Mouse (Mus musculus): Measurements from ENCODE around the gene Gm20388. TPM values are rescaled to one million over a fixed set of nuclear protein-coding genes. Genes with fewer than 3 reads are reported as not detected.

Gene Gm20388
- polyA plus RNA-seq, 1 experiment from 2014 or later, result not detected

GRCm38 (mm10) chr8:122135494-122135893 lies 2224.9 kb downstream of the Gm20388 start:
- no peak for DNase-seq (ENCODE audit: low spot score, missing footprints)

GRCm38 (mm10) chr8:122139784-122140183 lies 2229.1 kb downstream of the Gm20388 start:
- H3K4me2 ChIP-seq, result no peak overlapping the region
- no peaks in the 10 kb centered on the region for H3K27me3 ChIP-seq (ENCODE audit: control insufficient read depth, insufficient read depth, low read length)
- H3K27ac ChIP-seq (ENCODE audit: low read depth, low read length), result no peak overlapping the region
- ATAC-seq (ENCODE audit: low FRiP score), result peak; percentile 35; the same call in 1 of the 2 replicates
- H3K36me3 ChIP-seq (ENCODE audit: control insufficient read depth, insufficient read depth, low read length), result no peaks in the 10 kb centered on the region
- 51% methylated on average over 5 of the region's 5 CpGs for WGBS
- H3K4me1 ChIP-seq (ENCODE audit: control insufficient read depth, insufficient read depth, low read length), result no peaks in the 10 kb centered on the region
- no peaks in the 10 kb centered on the region for H3K9me3 ChIP-seq (ENCODE audit: control insufficient read depth, low read length)
- peak; percentile 90 for DNase-seq (ENCODE audit: low spot score, missing footprints)
- no peak overlapping the region; the same call in 1 of the 2 replicates for H3K9ac ChIP-seq (ENCODE audit: low read length)
- H3K4me3 ChIP-seq (ENCODE audit: low read depth, low read length), result no peak overlapping the region

More at GRCm38 (mm10) chr8:122135494-122135893, 2224.9 kb downstream of the Gm20388 start:
- no peak overlapping the region for H3K4me2 ChIP-seq
- H3K27ac ChIP-seq (ENCODE audit: low read depth, low read length), result no peak overlapping the region
- no peak overlapping the region for H3K9ac ChIP-seq (ENCODE audit: low read length)
- H3K36me3 ChIP-seq (ENCODE audit: control insufficient read depth, insufficient read depth, low read length), result no peaks in the 10 kb centered on the region
- no peaks in the 10 kb centered on the region for H3K9me3 ChIP-seq (ENCODE audit: control insufficient read depth, low read length)
- ATAC-seq (ENCODE audit: low FRiP score), result no peak
- H3K4me1 ChIP-seq (ENCODE audit: control insufficient read depth, insufficient read depth, low read length), result no peaks in the 10 kb centered on the region
- no peak overlapping the region for H3K4me3 ChIP-seq (ENCODE audit: low read depth, low read length)
- no peaks in the 10 kb centered on the region for H3K27me3 ChIP-seq (ENCODE audit: control insufficient read depth, insufficient read depth, low read length)
- 73% methylated on average over 5 of the region's 5 CpGs for WGBS

DNA sequence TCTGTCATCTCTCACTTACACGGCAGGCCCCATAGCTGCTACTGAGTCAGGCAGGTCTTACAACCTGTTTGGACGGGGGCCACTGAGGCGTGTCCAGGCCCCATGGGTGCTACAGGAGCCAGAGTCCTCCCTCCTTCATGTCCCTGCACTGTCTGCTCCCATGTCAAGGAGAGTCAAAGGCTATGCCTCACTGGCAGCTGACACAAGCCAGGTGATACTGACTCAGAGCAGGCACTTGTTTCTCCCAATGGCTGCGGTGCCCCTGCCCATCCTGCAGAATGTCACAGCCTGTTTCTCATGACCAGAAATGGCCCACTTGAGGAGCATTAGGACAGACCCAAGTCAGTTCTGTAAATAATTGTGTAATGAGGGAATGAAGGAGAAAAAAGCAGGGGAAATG lies 2229.8 kb downstream of the Gm20388 start:
- Histone ChIP-seq H3K9ac (ENCODE audit: low read length) (no peak overlapping the region), H3K27ac (ENCODE audit: low read depth, low read length) (no peak overlapping the region), H3K4me2 (no peak overlapping the region), H3K36me3 (ENCODE audit: control insufficient read depth, insufficient read depth, low read length) (no peaks in the 10 kb centered on the region), H3K27me3 (ENCODE audit: control insufficient read depth, insufficient read depth, low read length) (no peaks in the 10 kb centered on the region), H3K4me3 (ENCODE audit: low read depth, low read length) (no peak overlapping the region), H3K4me1 (ENCODE audit: control insufficient read depth, insufficient read depth, low read length) (no peaks in the 10 kb centered on the region), H3K9me3 (ENCODE audit: control insufficient read depth, low read length) (no peaks in the 10 kb centered on the region)
- ATAC-seq (ENCODE audit: low FRiP score), result no peak
- DNase-seq (ENCODE audit: low spot score, missing footprints), result no peak
- 95% methylated on average over 4 of the region's 4 CpGs for WGBS

DNA sequence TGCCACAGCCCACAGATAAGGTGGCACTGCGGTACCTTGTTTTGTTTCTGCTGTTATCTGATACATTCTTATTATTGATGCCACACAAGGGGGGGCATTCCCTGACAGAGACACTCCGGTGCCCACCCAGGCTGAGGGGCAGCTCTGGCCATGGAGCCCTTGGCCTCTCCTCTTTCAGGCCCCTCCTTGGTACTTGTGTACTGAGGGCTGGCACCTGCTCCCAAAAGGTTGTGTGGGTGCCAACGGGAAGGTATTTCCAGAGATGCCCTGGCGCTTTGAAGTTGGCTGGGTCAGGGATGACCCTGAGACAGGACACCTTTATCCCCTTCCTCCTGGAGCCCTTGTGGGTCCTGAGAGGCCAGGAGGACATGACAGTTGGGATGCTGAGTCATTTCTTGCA lies 2231.8 kb downstream of the Gm20388 start:
- H3K9ac ChIP-seq (ENCODE audit: low read length), result no peak overlapping the region
- H3K9me3 ChIP-seq (ENCODE audit: control insufficient read depth, low read length), result no peaks in the 10 kb centered on the region
- H3K36me3 ChIP-seq (ENCODE audit: control insufficient read depth, insufficient read depth, low read length), result no peaks in the 10 kb centered on the region
- H3K4me3 ChIP-seq (ENCODE audit: low read depth, low read length), result no peak overlapping the region
- H3K27me3 ChIP-seq (ENCODE audit: control insufficient read depth, insufficient read depth, low read length), result no peaks in the 10 kb centered on the region
- no peak overlapping the region for H3K4me2 ChIP-seq
- H3K4me1 ChIP-seq (ENCODE audit: control insufficient read depth, insufficient read depth, low read length), result no peaks in the 10 kb centered on the region
- no peak for ATAC-seq (ENCODE audit: low FRiP score)
- WGBS, result 94% methylated on average over 4 of the region's 4 CpGs
- no peak overlapping the region for H3K27ac ChIP-seq (ENCODE audit: low read depth, low read length)
- no peak for DNase-seq (ENCODE audit: low spot score, missing footprints)

- ATAC-seq (ENCODE audit: low FRiP score) (no peak), DNase-seq (ENCODE audit: low spot score, missing footprints) (no peak)
- Histone ChIP-seq H3K4me3 (ENCODE audit: low read depth, low read length) (no peak overlapping the region), H3K9me3 (ENCODE audit: control insufficient read depth, low read length) (no peaks in the 10 kb centered on the region), H3K27ac (ENCODE audit: low read depth, low read length) (no peak overlapping the region), H3K36me3 (ENCODE audit: control insufficient read depth, insufficient read depth, low read length) (no peaks in the 10 kb centered on the region), H3K4me1 (ENCODE audit: control insufficient read depth, insufficient read depth, low read length) (no peaks in the 10 kb centered on the region), H3K9ac (ENCODE audit: low read length) (no peak overlapping the region), H3K4me2 (no peak overlapping the region), H3K27me3 (ENCODE audit: control insufficient read depth, insufficient read depth, low read length) (no peaks in the 10 kb centered on the region)
- WGBS, result 93% methylated on average over 1 of the region's 1 CpGs
Measured at GRCm38 (mm10) chr8:122143231-122143630, 2232.6 kb downstream of the Gm20388 start.

GRCm38 (mm10) chr8:122144729-122145311 lies 2234.2 kb downstream of the Gm20388 start:
- 63% methylated on average over 11 of the region's 11 CpGs for WGBS
- Histone ChIP-seq H3K9me3 (ENCODE audit: control insufficient read depth, low read length) (no peaks in the 10 kb centered on the region), H3K9ac (ENCODE audit: low read length) (no peak overlapping the region), H3K4me2 (no peak overlapping the region), H3K4me3 (ENCODE audit: low read depth, low read length) (no peak overlapping the region), H3K36me3 (ENCODE audit: control insufficient read depth, insufficient read depth, low read length) (no peaks in the 10 kb centered on the region), H3K27ac (ENCODE audit: low read depth, low read length) (no peak overlapping the region), H3K4me1 (ENCODE audit: control insufficient read depth, insufficient read depth, low read length) (no peaks in the 10 kb centered on the region), H3K27me3 (ENCODE audit: control insufficient read depth, insufficient read depth, low read length) (no peaks in the 10 kb centered on the region)
- DNase-seq (ENCODE audit: low spot score, missing footprints), result no peak
- ATAC-seq (ENCODE audit: low FRiP score), result no peak

DNA sequence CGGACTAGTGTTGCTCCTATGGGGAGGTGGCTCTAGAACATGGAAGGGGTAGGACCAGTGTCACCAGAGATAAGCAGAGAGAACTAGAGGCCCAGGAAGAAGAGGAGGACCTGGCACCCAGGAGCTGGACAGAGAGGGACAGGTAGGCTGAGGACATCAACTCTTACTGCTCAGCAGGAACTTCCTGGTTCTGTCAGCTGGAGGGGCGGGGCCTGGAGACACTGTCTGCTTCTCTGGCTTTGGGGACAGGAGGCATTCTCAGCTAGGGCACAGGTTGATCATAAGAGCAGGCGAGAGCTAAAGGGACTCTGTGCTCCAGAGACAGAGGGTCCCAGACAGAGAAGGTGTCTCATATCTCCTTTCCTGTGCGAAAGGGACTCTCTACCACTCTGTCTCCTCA lies 2238.4 kb downstream of the Gm20388 start:
- Histone ChIP-seq H3K36me3 (ENCODE audit: control insufficient read depth, insufficient read depth, low read length) (no peaks in the 10 kb centered on the region), H3K4me3 (ENCODE audit: low read depth, low read length) (no peak overlapping the region), H3K4me2 (no peak overlapping the region), H3K27ac (ENCODE audit: low read depth, low read length) (no peak overlapping the region), H3K9me3 (ENCODE audit: control insufficient read depth, low read length) (no peaks in the 10 kb centered on the region), H3K27me3 (ENCODE audit: control insufficient read depth, insufficient read depth, low read length) (no peaks in the 10 kb centered on the region), H3K4me1 (ENCODE audit: control insufficient read depth, insufficient read depth, low read length) (no peaks in the 10 kb centered on the region), H3K9ac (ENCODE audit: low read length) (no peak overlapping the region)
- ATAC-seq (ENCODE audit: low FRiP score) (no peak), DNase-seq (ENCODE audit: low spot score, missing footprints) (no peak)
- 76% methylated on average over 4 of the region's 4 CpGs for WGBS

DNA sequence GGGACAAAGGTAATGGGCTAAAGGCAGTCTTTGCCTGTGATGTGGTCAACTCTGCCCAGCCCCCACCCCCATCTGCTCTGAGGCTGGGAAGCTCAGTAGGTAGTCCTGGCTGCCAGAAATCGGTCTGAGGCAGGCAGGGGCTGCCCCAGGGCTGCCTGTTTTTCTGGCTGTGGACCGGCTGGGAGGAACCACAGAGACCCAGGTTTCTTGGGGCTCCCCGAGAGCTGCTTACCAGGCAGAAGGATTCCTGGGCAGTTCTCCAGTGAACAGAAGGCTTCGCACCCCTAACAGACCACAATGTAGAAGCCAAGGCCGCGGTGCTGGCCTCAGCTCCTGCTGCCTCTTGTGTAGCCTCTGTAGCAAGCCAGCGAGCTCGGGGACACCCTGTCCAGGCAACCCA lies 2239.0 kb downstream of the Gm20388 start:
- Histone ChIP-seq H3K27ac (ENCODE audit: low read depth, low read length) (no peak overlapping the region), H3K4me3 (ENCODE audit: low read depth, low read length) (no peak overlapping the region), H3K4me1 (ENCODE audit: control insufficient read depth, insufficient read depth, low read length) (no peaks in the 10 kb centered on the region), H3K9ac (ENCODE audit: low read length) (no peak overlapping the region), H3K27me3 (ENCODE audit: control insufficient read depth, insufficient read depth, low read length) (no peaks in the 10 kb centered on the region), H3K9me3 (ENCODE audit: control insufficient read depth, low read length) (no peaks in the 10 kb centered on the region), H3K4me2 (no peak overlapping the region), H3K36me3 (ENCODE audit: control insufficient read depth, insufficient read depth, low read length) (no peaks in the 10 kb centered on the region)
- DNase-seq (ENCODE audit: low spot score, missing footprints), result no peak
- no peak for ATAC-seq (ENCODE audit: low FRiP score)
- 82% methylated on average over 8 of the region's 8 CpGs for WGBS

- H3K4me3 ChIP-seq (ENCODE audit: low read depth, low read length), result no peak overlapping the region
- WGBS, result 90% methylated on average over 3 of the region's 3 CpGs
- DNase-seq (ENCODE audit: low spot score, missing footprints), result no peak
- no peak for ATAC-seq (ENCODE audit: low FRiP score)
- H3K9ac ChIP-seq (ENCODE audit: low read length), result no peak overlapping the region
- no peaks in the 10 kb centered on the region for H3K27me3 ChIP-seq (ENCODE audit: control insufficient read depth, insufficient read depth, low read length)
- H3K36me3 ChIP-seq (ENCODE audit: control insufficient read depth, insufficient read depth, low read length), result no peaks in the 10 kb centered on the region
- H3K4me1 ChIP-seq (ENCODE audit: control insufficient read depth, insufficient read depth, low read length), result no peaks in the 10 kb centered on the region
- H3K4me2 ChIP-seq, result no peak overlapping the region
- H3K9me3 ChIP-seq (ENCODE audit: control insufficient read depth, low read length), result no peaks in the 10 kb centered on the region
- H3K27ac ChIP-seq (ENCODE audit: low read depth, low read length), result no peak overlapping the region
Measured at GRCm38 (mm10) chr8:122151541-122151940, 2240.9 kb downstream of the Gm20388 start.

Measured in midbrain, embryonic 11.5 days (tissue).